Mouse (Mus musculus) hindbrain, embryonic 11.5 days (tissue): Measurements from ENCODE around the gene Wfdc1. TPM values are rescaled to one million over a fixed set of nuclear protein-coding genes. Genes with fewer than 3 reads are reported as not detected.

ENCODE experiments used
- polyA plus RNA-seq: library from polyadenylated mRNA; unstranded; fragments of >200 nt; fragmentation: Nextera tagmentation; extraction: Ambion mirVana; gene quantifications from 2 replicates; pipeline ENCODE4 v1.2.1, GENCODE M21; 2014

The Wfdc1 gene
- polyA plus RNA-seq, 1 experiment from 2014 or later, result 3.6 TPM

Other genes starting within 250 kb of the Wfdc1 start
- gene Osgin1, start 232.2 kb upstream of the Wfdc1 start, polyA plus RNA-seq, result 0.23 TPM in 1 of 2 replicates, not detected in the other
- 14.5 and 17.2 TPM in 2 replicates for gene Necab2, start 219.6 kb upstream of the Wfdc1 start, polyA plus RNA-seq
- gene Slc38a8, start 164.7 kb upstream of the Wfdc1 start, polyA plus RNA-seq, result 0.11 TPM in 1 of 2 replicates, not detected in the other
- 64.8 and 84.4 TPM in 2 replicates for gene Mbtps1, start 107.6 kb upstream of the Wfdc1 start, polyA plus RNA-seq
- gene Hsdl1, start 91.2 kb upstream of the Wfdc1 start, polyA plus RNA-seq, result 76.9 and 78.7 TPM in 2 replicates
- gene Dnaaf1, start 91.1 kb upstream of the Wfdc1 start, polyA plus RNA-seq, result 0.08 and 0.28 TPM in 2 replicates
- gene Taf1c, start 61.1 kb upstream of the Wfdc1 start, polyA plus RNA-seq, result 10.1 and 11.9 TPM in 2 replicates
- gene Adad2, start 53.6 kb upstream of the Wfdc1 start, polyA plus RNA-seq, result 0.13 TPM in 1 of 2 replicates, not detected in the other
- gene Kcng4, start 30.7 kb upstream of the Wfdc1 start, polyA plus RNA-seq, result 0.10 TPM in 1 of 2 replicates, not detected in the other
- gene Atp2c2, start 33.6 kb downstream of the Wfdc1 start, polyA plus RNA-seq, result 0.40 and 0.96 TPM in 2 replicates
- gene Tldc1, start 112.1 kb downstream of the Wfdc1 start, polyA plus RNA-seq, result 7.8 and 8.5 TPM in 2 replicates
- gene Cotl1, start 174.2 kb downstream of the Wfdc1 start, polyA plus RNA-seq, result 458 and 496 TPM in 2 replicates
- gene Klhl36, start 195.9 kb downstream of the Wfdc1 start, polyA plus RNA-seq, result 9.2 and 9.3 TPM in 2 replicates
- 130 and 136 TPM in 2 replicates for gene Usp10, start 244.0 kb downstream of the Wfdc1 start, polyA plus RNA-seq
- gene Gm20388, start 244.5 kb downstream of the Wfdc1 start, polyA plus RNA-seq, result 11.8 and 11.9 TPM in 2 replicates